Mouse (Mus musculus) C2C12 (cell line): Measurements from ENCODE around the gene Det1.

ENCODE experiments used
- CTCF ChIP-seq: IDR thresholded peaks from one replicate; pipeline ENCODE4 v1.5.1; 2011; ENCODE audit not compliant: control insufficient read depth, insufficient read depth, insufficient read length
- MAX ChIP-seq: IDR thresholded peaks from one replicate; pipeline ENCODE4 v1.6.1; 2011; ENCODE audit warnings: mild to moderate bottlenecking, control low read depth

GRCm38 (mm10) chr7:78813791-78814190, 33.3 kb downstream of the Det1 start:
- TF ChIP-seq CTCF (no peak), MAX (no peak)
